In genomic region chr5:150673153-150673835, GRCm38 (mm10) we compare ENCODE assay signal across 8 mouse cellular contexts. TPM values are rescaled to one million over a fixed set of nuclear protein-coding genes. Genes with fewer than 3 reads are reported as not detected.
DNase-seq lines count a peak whose midpoint lies in the region; ATAC-seq and TF ChIP-seq lines count a peak whose summit lies in the region.

Gene Pds5b, plus strand, starts transcription at chr5:150673739.

- TF ChIP-seq CTCF in MEL (IDR thresholded peaks at IDR 0.05 in 2 of 3, conservative IDR thresholded peaks at IDR 0.05 in 1 of 3; ENCODE audit: control insufficient read depth in 1 of 3, insufficient read depth in 1 of 3, low read depth in 2 of 3, low read length in 3 of 3, poor library complexity in 1 of 3, severe bottlenecking in 1 of 3): peak; percentile 80 to 100 (median 98); a peak in 5 of 6 replicates
- TF ChIP-seq CTCF in cerebellum, adult 2 months (IDR thresholded peaks at IDR 0.05; ENCODE audit: borderline replicate concordance, insufficient read depth, low read depth, low read length): peak; percentile 79
- peak; percentile 94 for TF ChIP-seq CTCF in forebrain, postnatal 0 days (IDR thresholded peaks at IDR 0.05; ENCODE audit: low read depth)

- H3K4me3 ChIP-seq in MEL (ENCODE audit: control insufficient read depth in 1 of 2, insufficient read depth in 1 of 2, low read depth in 2 of 2, low read length in 2 of 2): peak within 1 kb of the TSS; percentile 96
- H3K4me3 ChIP-seq in cerebellum, adult 2 months (replicated peaks; ENCODE audit: insufficient read depth, low read depth, low read length): peak within 1 kb of the TSS; percentile 64
- peak within 1 kb of the TSS; percentile 87 for H3K4me3 ChIP-seq in forebrain, postnatal 0 days (ENCODE audit: low read depth, low read length)
- H3K4me3 ChIP-seq in lung, embryonic 15.5 days: peak within 1 kb of the TSS; percentile 96

- TF ChIP-seq RAD21 in MEL (IDR thresholded peaks at IDR 0.05; ENCODE audit: low read depth, low read length): peak; percentile 95

- 13% methylated on average over 49 of the region's 49 CpGs for WGBS in cerebellum, adult 2 months
- 16% methylated on average over 48 of the region's 49 CpGs for WGBS in forebrain, postnatal 0 days
- WGBS in lung, embryonic 15.5 days: 16% methylated on average over 39 of the region's 49 CpGs

- peak within 1 kb of the TSS; percentile 79 for H3K27ac ChIP-seq in MEL (ENCODE audit: control insufficient read depth, low read depth, low read length)
- H3K27ac ChIP-seq in cerebellum, adult 2 months (ENCODE audit: insufficient read depth, low read length): peak within 1 kb of the TSS; percentile 26; the same call in 1 of the 2 replicates
- H3K27ac ChIP-seq in forebrain, postnatal 0 days (ENCODE audit: low read depth, low read length): peak within 1 kb of the TSS; percentile 92
- H3K27ac ChIP-seq in lung, embryonic 15.5 days: peak within 1 kb of the TSS; percentile 94

- H3K4me1 ChIP-seq in MEL (ENCODE audit: control insufficient read depth in 1 of 2, insufficient read depth in 2 of 2, low read length in 2 of 2): peaks cover 0 to 13% of the 10 kb centered on the region in 2 experiments; a peak in 3 of 4 replicates
- no peaks in the 10 kb centered on the region for H3K4me1 ChIP-seq in cerebellum, adult 2 months (ENCODE audit: control insufficient read depth, insufficient read depth, low read length)
- 0 out of 2 replicates have a peak, but pooled peaks cover 6% of the 10 kb centered on the region for H3K4me1 ChIP-seq in forebrain, postnatal 0 days (ENCODE audit: insufficient read depth)
- H3K4me1 ChIP-seq in lung, embryonic 15.5 days: peaks cover 18% of the 10 kb centered on the region

- no peak; a peak in 2 of 4 replicates for TF ChIP-seq POLR2A in MEL (IDR thresholded peaks at IDR 0.05; ENCODE audit: control insufficient read depth in 1 of 2, insufficient read depth in 1 of 2, low read depth in 1 of 2, low read length in 2 of 2, poor library complexity in 1 of 2)
- TF ChIP-seq POLR2A in cerebellum, adult 2 months (IDR thresholded peaks at IDR 0.05; ENCODE audit: borderline replicate concordance, insufficient read depth, low read length): peak; percentile 43; the same call in 1 of the 2 replicates

- H3K27me3 ChIP-seq in MEL (ENCODE audit: control insufficient read depth in 1 of 2, insufficient read depth in 2 of 2, low read length in 2 of 2): no peaks in the 10 kb centered on the region
- H3K27me3 ChIP-seq in cerebellum, adult 2 months (ENCODE audit: control insufficient read depth, insufficient read depth, low read length): no peaks in the 10 kb centered on the region
- no peaks in the 10 kb centered on the region for H3K27me3 ChIP-seq in forebrain, postnatal 0 days (ENCODE audit: insufficient read depth, low read length)
- no peaks in the 10 kb centered on the region for H3K27me3 ChIP-seq in lung, embryonic 15.5 days

- peak within 1 kb of the TSS; percentile 58 for H3K4me2 ChIP-seq in forebrain, postnatal 0 days (ENCODE audit: low read depth)
- H3K4me2 ChIP-seq in lung, embryonic 15.5 days: peak within 1 kb of the TSS; percentile 59

- H3K79me2 ChIP-seq in MEL (ENCODE audit: control insufficient read depth, insufficient read depth, low read length, poor library complexity): peaks cover 40% of the 10 kb centered on the region

- peak; percentile 99 for DNase-seq in MEL (ENCODE audit: low read depth, low spot score)
- DNase-seq in cerebellum, adult 2 months: peak; percentile 93 to 95
- DNase-seq in forebrain, postnatal 0 days: peak; percentile 99
- DNase-seq in heart, postnatal 4 days: peak; percentile 96
- peak; percentile 90 for DNase-seq in layer of hippocampus, adult 8-10 months (ENCODE audit: low spot score in 2 of 2)
- peak; percentile 89 for DNase-seq in ovary, adult 18-20 months (ENCODE audit: low spot score)
- peak; percentile 97 for DNase-seq in thymus, postnatal 0 days (ENCODE audit: low spot score)

- peak; percentile 97 for ATAC-seq in forebrain, postnatal 0 days
- peak; percentile 98 for ATAC-seq in lung, embryonic 15.5 days (ENCODE audit: borderline replicate concordance, extremely low read depth, low FRiP score, low TSS enrichment)

- TF ChIP-seq EP300 in MEL (IDR thresholded peaks at IDR 0.05; ENCODE audit: low read depth in 1 of 2, low read length in 2 of 2): peak in 1 of 2 experiments; percentile 42; a peak in 1 of 4 replicates

- peaks cover 0 to 21% of the 10 kb centered on the region in 2 experiments; a peak in 3 of 4 replicates for H3K36me3 ChIP-seq in MEL (ENCODE audit: control insufficient read depth in 1 of 2, insufficient read depth in 2 of 2, low read length in 2 of 2)
- H3K36me3 ChIP-seq in forebrain, postnatal 0 days (ENCODE audit: insufficient read depth): no peaks in the 10 kb centered on the region
- H3K36me3 ChIP-seq in lung, embryonic 15.5 days: no peaks in the 10 kb centered on the region

- H3K9ac ChIP-seq in MEL (ENCODE audit: control insufficient read depth, low read depth, low read length, poor library complexity, severe bottlenecking): peak within 1 kb of the TSS; percentile 100
- H3K9ac ChIP-seq in forebrain, postnatal 0 days: peak within 1 kb of the TSS; percentile 80
- peak within 1 kb of the TSS; percentile 97 for H3K9ac ChIP-seq in lung, embryonic 15.5 days

- H3K9me3 ChIP-seq in MEL (replicated peaks; ENCODE audit: insufficient read depth, low read length): no peaks in the 10 kb centered on the region
- no peaks in the 10 kb centered on the region for H3K9me3 ChIP-seq in forebrain, postnatal 0 days (ENCODE audit: low read length)
- no peaks in the 10 kb centered on the region for H3K9me3 ChIP-seq in lung, embryonic 15.5 days

TF ChIP-seq in MEL, 35 proteins besides CTCF, POLR2A, EP300 and RAD21 (continues in another document):
- TF ChIP-seq NRF1 (IDR thresholded peaks at IDR 0.05; ENCODE audit: insufficient read depth, low read depth, low read length, poor library complexity, severe bottlenecking) (peak; percentile 99), GATA1 (IDR thresholded peaks at IDR 0.05; ENCODE audit: low read depth, low read length) (peak; percentile 80), TBP (IDR thresholded peaks at IDR 0.05; ENCODE audit: low read depth, low read length) (0 out of 2 replicates have a peak, but pooled peaks have one; percentile 38), POLR2AphosphoS5 (IDR thresholded peaks at IDR 0.05; ENCODE audit: borderline replicate concordance, low read depth, low read length) (no peak), MXI1 (IDR thresholded peaks at IDR 0.05; ENCODE audit: low read depth, low read length) (peak; percentile 93), ELF1 (IDR thresholded peaks at IDR 0.05; ENCODE audit: low read depth, low read length) (peak; percentile 68), JUND (IDR thresholded peaks at IDR 0.05; ENCODE audit: low read depth, low read length) (no peak), CHD1 (IDR thresholded peaks at IDR 0.05; ENCODE audit: low read depth, low read length) (no peak), NELFE (IDR thresholded peaks at IDR 0.05; ENCODE audit: low read depth, low read length) (no peak; the same call in 1 of the 2 replicates), CHD2 (IDR thresholded peaks at IDR 0.05; ENCODE audit: low read length) (no peak), ZKSCAN1 (IDR thresholded peaks at IDR 0.05; ENCODE audit: low read depth, low read length) (no peak), MAX (IDR thresholded peaks at IDR 0.05; ENCODE audit: low read length) (peak; percentile 93), TAL1 (IDR thresholded peaks at IDR 0.05; ENCODE audit: low read length) (no peak), HCFC1 (IDR thresholded peaks at IDR 0.05; ENCODE audit: low read depth, low read length) (peak; percentile 75), MEF2A (IDR thresholded peaks at IDR 0.05; ENCODE audit: extremely low read depth, insufficient replicate concordance, low read depth, low read length, poor library complexity, severe bottlenecking) (no peak), MYC (IDR thresholded peaks at IDR 0.05; ENCODE audit: low read depth, low read length) (peak; percentile 92; the same call in 1 of the 2 replicates), MAZ (IDR thresholded peaks at IDR 0.05; ENCODE audit: low read depth, low read length) (peak; percentile 96), E2F4 (IDR thresholded peaks at IDR 0.05; ENCODE audit: borderline replicate concordance, low read depth, low read length) (peak; percentile 100), BHLHE40 (IDR thresholded peaks at IDR 0.05; ENCODE audit: borderline replicate concordance, low read depth, low read length) (no peak; the same call in 1 of the 2 replicates), ETS1 (IDR thresholded peaks at IDR 0.05; ENCODE audit: low read depth, low read length) (no peak), USF1 (IDR thresholded peaks at IDR 0.05; ENCODE audit: low read depth, low read length) (0 out of 2 replicates have a peak, but pooled peaks have one; percentile 45), USF2 (IDR thresholded peaks at IDR 0.05; ENCODE audit: borderline replicate concordance in 1 of 2, insufficient read depth in 1 of 2, low read depth in 1 of 2, low read length in 2 of 2) (no peak), SIN3A (IDR thresholded peaks at IDR 0.05; ENCODE audit: low read length) (peak; percentile 57), ZMIZ1 (IDR thresholded peaks at IDR 0.05; ENCODE audit: low read depth, low read length) (no peak), UBTF (IDR thresholded peaks at IDR 0.05; ENCODE audit: borderline replicate concordance, insufficient read depth, low read depth, low read length) (peak; percentile 89; the same call in 1 of the 2 replicates), KAT2A (conservative IDR thresholded peaks at IDR 0.05; ENCODE audit: low read depth, low read length) (no peak), SMC3 (IDR thresholded peaks at IDR 0.05; ENCODE audit: low read depth, low read length) (peak; percentile 81), ZC3H11A (IDR thresholded peaks at IDR 0.05; ENCODE audit: low read depth, low read length) (peak; percentile 78), POLR2AphosphoS2 (IDR thresholded peaks at IDR 0.05; ENCODE audit: low read length) (no peak), TCF12 (IDR thresholded peaks at IDR 0.05; ENCODE audit: low read depth, low read length) (peak; percentile 66)

RNA-seq across cellular contexts. Expression of gene Pds5b, which starts in this region (rescaled TPM):
- total RNA-seq in MEL (2012; rRNA removed): 21.9 and 26.3 TPM in 2 replicates
- polyA plus RNA-seq in MEL (2012; ENCODE audit: insufficient read depth in 1 of 2, insufficient read length in 2 of 2, low read depth in 1 of 2, low replicate concordance in 2 of 2, missing spikeins in 1 of 2): 10 to 100 TPM; 46.2 to 52.7 TPM
- polyA plus RNA-seq in cerebellum, adult 2 months (2012; rRNA removed): 27.2 and 27.6 TPM in 2 replicates
- 43.5 and 50.0 TPM in 2 replicates for total RNA-seq in forebrain, postnatal 0 days (2014; rRNA removed)
- polyA plus RNA-seq in forebrain, postnatal 0 days (2015; fragmentation: Nextera tagmentation; extraction: Ambion mirVana): 11.7 and 17.2 TPM in 2 replicates
- 10 to 100 TPM; 31.4 to 33.1 TPM for total RNA-seq in heart, postnatal 4 days (2021)
- 10 to 100 TPM; 66.0 to 88.3 (median 80.5) TPM for total RNA-seq in layer of hippocampus, adult 8-10 months (2022)
- 31.8 and 34.2 TPM in 2 replicates for polyA plus RNA-seq in lung, embryonic 15.5 days (2015; fragmentation: Nextera tagmentation; extraction: Ambion mirVana)
- 84.8 and 85.8 TPM in 2 replicates for polyA plus RNA-seq in thymus, postnatal 0 days (2015; fragmentation: Nextera tagmentation; extraction: Ambion mirVana)

Comparison
In these comparisons a context has a peak if more than half of its experiments do, and no peak if none do; other contexts are left out.
1. Peak in every context shown above with its lines: DNase-seq, ATAC-seq, H3K4me3 ChIP-seq and H3K27ac ChIP-seq.
2. H3K27ac ChIP-seq: peak in every context shown above with its lines; median percentile 94 in lung, embryonic 15.5 days; 92 in forebrain, postnatal 0 days; 79 in MEL; 26 in cerebellum, adult 2 months.